Mouse (Mus musculus) forebrain, embryonic 16.5 days (tissue): Measurements from ENCODE around the gene Pdhb. TPM values are rescaled to one million over a fixed set of nuclear protein-coding genes. Genes with fewer than 3 reads are reported as not detected.
"Not testable (repeated sequence)": the region's sequence is repeated elsewhere in the genome, so short reads cannot be mapped to it uniquely, and the experiment has no call there.

Source experiments
- ATAC-seq: fragments of 200-750 bp; cut with Nextera tagmentation; 2 replicates; pipeline ENCODE4 v1.8.0; 2017; ENCODE audit warnings: mild to moderate bottlenecking, moderate library complexity
- H3K27ac ChIP-seq: fragments of 300-500 bp; sonication (generic); 2 replicates; pipeline ENCODE4 v1.5.1; 2014; ENCODE audit warnings: low read length, control low read depth
- H3K27me3 ChIP-seq: fragments of 300-500 bp; sonication (generic); replicated peaks from 2 replicates; pipeline ENCODE4 v1.6.1; 2014; ENCODE audit warnings: low read length; ENCODE audit not compliant: control insufficient read depth, insufficient read depth
- H3K36me3 ChIP-seq: fragments of 300-500 bp; sonication (generic); 2 replicates; pipeline ENCODE4 v1.6.1; 2014; ENCODE audit not compliant: control insufficient read depth, insufficient read depth
- H3K4me1 ChIP-seq: fragments of 300-500 bp; sonication (generic); replicated peaks from 2 replicates; pipeline ENCODE4 v1.6.1; 2014; ENCODE audit warnings: low read length; ENCODE audit not compliant: control insufficient read depth, insufficient read depth
- H3K4me2 ChIP-seq: fragments of 300-500 bp; sonication (generic); 2 replicates; pipeline ENCODE4 v1.6.1; 2014; ENCODE audit warnings: mild to moderate bottlenecking, low read length, control low read depth
- H3K4me3 ChIP-seq: fragments of 300-500 bp; sonication (generic); replicated peaks from 2 replicates; pipeline ENCODE4 v1.5.1; 2014; ENCODE audit warnings: mild to moderate bottlenecking, low read length, control low read depth
- H3K9ac ChIP-seq: fragments of 300-500 bp; sonication (generic); replicated peaks from 2 replicates; pipeline ENCODE4 v1.6.1; 2014; ENCODE audit warnings: low read depth, low read length, control low read depth
- H3K9me3 ChIP-seq: fragments of 300-500 bp; sonication (generic); 2 replicates; pipeline ENCODE4 v1.6.1; 2016; ENCODE audit warnings: low read length; ENCODE audit not compliant: control insufficient read depth
- WGBS: fragments of 180-500 bp; shearing (Covaris S2); extraction: QIAGEN DNeasy Blood & Tissue Kit; methylation state at CpG from one replicate; pipeline ENCODE4 v1.1.7; 2014; 5-methylcytosine and 5-hydroxymethylcytosine counted together
- polyA plus RNA-seq: library from polyadenylated mRNA; unstranded; fragments of >200 nt; fragmentation: Nextera tagmentation; extraction: Ambion mirVana; gene quantifications from 2 replicates; pipeline ENCODE4 v1.2.1, GENCODE M21; 2015

Gene Pdhb
- polyA plus RNA-seq, 1 experiment from 2014 or later: 249 TPM

- peak overlapping the region; percentile 64 for H3K27ac ChIP-seq
- not testable (repeated sequence) for H3K9me3 ChIP-seq, H3K27me3 ChIP-seq, H3K4me1 ChIP-seq, ATAC-seq
- H3K9ac ChIP-seq: peak overlapping the region; percentile 51
- peak overlapping the region; percentile 93 for H3K4me3 ChIP-seq
- H3K4me2 ChIP-seq: peak overlapping the region; percentile 75
- WGBS: 23% methylated on average over 5 of the region's 7 CpGs
- H3K36me3 ChIP-seq: peaks cover 10% of the 10 kb centered on the region; the same call in 1 of the 2 replicates
Observed at GRCm38 (mm10) chr14:8173542-8174250, 871 bp upstream of the Pdhb start.

GRCm38 (mm10) chr14:8164463-8164862 is 8.4 kb downstream of the Pdhb start:
- ATAC-seq: no peak
- Histone ChIP-seq H3K4me3 (no peak overlapping the region), H3K27me3 (no peaks in the 10 kb centered on the region), H3K4me2 (no peak overlapping the region), H3K36me3 (peaks cover 33% of the 10 kb centered on the region), H3K27ac (no peak overlapping the region), H3K9ac (no peak overlapping the region), H3K4me1 (no peaks in the 10 kb centered on the region), H3K9me3 (no peaks in the 10 kb centered on the region)
- 88% methylated on average over 7 of the region's 7 CpGs for WGBS

- 93% methylated on average over 2 of the region's 2 CpGs for WGBS
- ATAC-seq: no peak
- Histone ChIP-seq H3K9me3 (no peaks in the 10 kb centered on the region), H3K4me3 (no peak overlapping the region), H3K4me1 (no peaks in the 10 kb centered on the region), H3K9ac (no peak overlapping the region), H3K4me2 (no peak overlapping the region), H3K27me3 (no peaks in the 10 kb centered on the region), H3K27ac (no peak overlapping the region), H3K36me3 (peaks cover 23% of the 10 kb centered on the region)
Observed at GRCm38 (mm10) chr14:8161777-8162176, 11.0 kb downstream of the Pdhb start.

- no peaks in the 10 kb centered on the region for H3K27me3 ChIP-seq
- ATAC-seq: no peak
- no peak overlapping the region for H3K4me2 ChIP-seq
- no peak overlapping the region for H3K27ac ChIP-seq
- no peaks in the 10 kb centered on the region for H3K9me3 ChIP-seq
- WGBS: 70% methylated on average over 3 of the region's 3 CpGs
- H3K4me1 ChIP-seq: no peaks in the 10 kb centered on the region
- peaks cover 8% of the 10 kb centered on the region for H3K36me3 ChIP-seq
- no peak overlapping the region for H3K9ac ChIP-seq
- no peak overlapping the region for H3K4me3 ChIP-seq
Observed at GRCm38 (mm10) chr14:8159141-8159540, 13.7 kb downstream of the Pdhb start.

GRCm38 (mm10) chr14:8158721-8159120 is 14.1 kb downstream of the Pdhb start:
- Histone ChIP-seq H3K9ac (no peak overlapping the region), H3K27ac (no peak overlapping the region), H3K27me3 (no peaks in the 10 kb centered on the region), H3K4me3 (no peak overlapping the region), H3K4me1 (no peaks in the 10 kb centered on the region), H3K4me2 (no peak overlapping the region), H3K36me3 (peaks cover 8% of the 10 kb centered on the region), H3K9me3 (no peaks in the 10 kb centered on the region)
- no peak for ATAC-seq
- 69% methylated on average over 3 of the region's 3 CpGs for WGBS

GRCm38 (mm10) chr14:8156947-8157346 is 15.9 kb downstream of the Pdhb start:
- 24% methylated on average over 3 of the region's 3 CpGs for WGBS

GRCm38 (mm10) chr14:8154072-8154471 is 18.8 kb downstream of the Pdhb start:
- no peaks in the 10 kb centered on the region for H3K27me3 ChIP-seq
- peaks cover 16% of the 10 kb centered on the region; the same call in 1 of the 2 replicates for H3K36me3 ChIP-seq
- H3K4me2 ChIP-seq: no peak overlapping the region
- 87% methylated on average over 3 of the region's 3 CpGs for WGBS
- H3K9ac ChIP-seq: no peak overlapping the region
- H3K9me3 ChIP-seq: no peaks in the 10 kb centered on the region
- no peaks in the 10 kb centered on the region for H3K4me1 ChIP-seq
- no peak for ATAC-seq
- no peak overlapping the region for H3K4me3 ChIP-seq
- no peak overlapping the region for H3K27ac ChIP-seq

More at GRCm38 (mm10) chr14:8156947-8157346, 15.9 kb downstream of the Pdhb start:
- no peaks in the 10 kb centered on the region for H3K9me3 ChIP-seq
- H3K4me1 ChIP-seq: no peaks in the 10 kb centered on the region
- no peak overlapping the region for H3K4me3 ChIP-seq
- no peak overlapping the region for H3K27ac ChIP-seq
- H3K27me3 ChIP-seq: no peaks in the 10 kb centered on the region
- H3K36me3 ChIP-seq: peaks cover 9% of the 10 kb centered on the region
- no peak overlapping the region for H3K9ac ChIP-seq
- H3K4me2 ChIP-seq: no peak overlapping the region
- no peak for ATAC-seq

- 94% methylated on average over 5 of the region's 5 CpGs for WGBS
- no peak for ATAC-seq
Observed at GRCm38 (mm10) chr14:8151757-8152156, 21.1 kb downstream of the Pdhb start.

GRCm38 (mm10) chr14:8148842-8149241 is 24.0 kb downstream of the Pdhb start:
- H3K9ac ChIP-seq: no peak overlapping the region
- H3K4me2 ChIP-seq: no peak overlapping the region
- ATAC-seq: no peak
- no peak overlapping the region for H3K4me3 ChIP-seq
- WGBS: 78% methylated on average over 8 of the region's 8 CpGs
- H3K27me3 ChIP-seq: no peaks in the 10 kb centered on the region
- H3K27ac ChIP-seq: no peak overlapping the region
- no peaks in the 10 kb centered on the region for H3K4me1 ChIP-seq
- peaks cover 16% of the 10 kb centered on the region; the same call in 1 of the 2 replicates for H3K36me3 ChIP-seq
- H3K9me3 ChIP-seq: no peaks in the 10 kb centered on the region

More at GRCm38 (mm10) chr14:8151757-8152156, 21.1 kb downstream of the Pdhb start:
- no peaks in the 10 kb centered on the region for H3K9me3 ChIP-seq
- H3K4me3 ChIP-seq: no peak overlapping the region
- no peak overlapping the region for H3K27ac ChIP-seq
- no peaks in the 10 kb centered on the region for H3K27me3 ChIP-seq
- no peaks in the 10 kb centered on the region for H3K4me1 ChIP-seq
- no peak overlapping the region for H3K4me2 ChIP-seq
- peaks cover 16% of the 10 kb centered on the region; the same call in 1 of the 2 replicates for H3K36me3 ChIP-seq
- no peak overlapping the region for H3K9ac ChIP-seq
